Mouse (Mus musculus) CH12.LX (cell line): Measurements from ENCODE around the gene Ermp1. TPM values are rescaled to one million over a fixed set of nuclear protein-coding genes. Genes with fewer than 3 reads are reported as not detected.

Experiments
- DNase-seq: peaks from one replicate; pipeline ENCODE4 v3.0.0-alpha.2; 2013; ENCODE audit errors: extremely low read depth
- H3K27ac ChIP-seq: 2 replicates; pipeline ENCODE4 v1.5.1; 2012; ENCODE audit warnings: low read depth, mild to moderate bottlenecking, control low read depth, moderate library complexity; ENCODE audit not compliant: insufficient read depth
- H3K27me3 ChIP-seq: replicated peaks from 2 replicates; pipeline ENCODE3; 2012; ENCODE audit warnings: inconsistent platforms
- H3K36me3 ChIP-seq, 2 experiments: replicated peaks in 1 of 2; 2 replicates each; pipeline versions ENCODE3 to v1.6.1; 2012; ENCODE audit warnings: inconsistent platforms in 1 of 2, low read length in 1 of 2, mild to moderate bottlenecking in 1 of 2, mixed read lengths in 1 of 2, moderate library complexity in 1 of 2; ENCODE audit not compliant: control insufficient read depth in 1 of 2, insufficient read depth in 1 of 2
- H3K4me1 ChIP-seq, 2 experiments: 2 replicates each; pipeline ENCODE4 v1.6.1; 2012; ENCODE audit warnings: inconsistent platforms in 1 of 2, moderate library complexity in 1 of 2; ENCODE audit not compliant: insufficient read depth in 2 of 2, control insufficient read depth in 1 of 2
- H3K4me2 ChIP-seq: 2 replicates; pipeline ENCODE4 v1.6.1; 2012; ENCODE audit warnings: low read depth, mild to moderate bottlenecking, control low read depth; ENCODE audit not compliant: poor library complexity, insufficient read depth, severe bottlenecking
- H3K4me3 ChIP-seq, 3 experiments: fragments of 150-350 bp in 1 of 3; sonication (generic) in 1 of 3; replicated peaks in 1 of 3; 2 replicates each; pipeline versions ENCODE3 to v1.5.1; 2011 to 2012; ENCODE audit warnings: low read depth in 2 of 3, low read length in 2 of 3, mild to moderate bottlenecking in 2 of 3, moderate library complexity in 2 of 3, control low read depth in 1 of 3, improper control_type of control experiment in 1 of 3, inconsistent platforms in 1 of 3, mixed read lengths in 1 of 3; ENCODE audit not compliant: poor library complexity in 1 of 3
- H3K79me2 ChIP-seq: replicated peaks from 2 replicates; pipeline ENCODE4 v1.6.1; 2012; ENCODE audit warnings: mild to moderate bottlenecking, moderate library complexity; ENCODE audit not compliant: control insufficient read depth, poor library complexity, insufficient read depth, severe bottlenecking; ENCODE audit errors: extremely low read depth
- H3K9ac ChIP-seq: 2 replicates; pipeline ENCODE4 v1.6.1; 2012; ENCODE audit warnings: low read depth, mild to moderate bottlenecking, control low read depth, moderate library complexity; ENCODE audit not compliant: insufficient read depth
- H3K9me3 ChIP-seq: replicated peaks from 2 replicates; pipeline ENCODE3; 2012; ENCODE audit warnings: low read length, inconsistent platforms, mixed read lengths
- BHLHE40 ChIP-seq: IDR thresholded peaks from 2 replicates; pipeline ENCODE4 v1.6.1; 2011; ENCODE audit warnings: mild to moderate bottlenecking, low read depth, low read length, improper control_type of control experiment
- CHD1 ChIP-seq: IDR thresholded peaks from 2 replicates; pipeline ENCODE4 v1.6.1; 2012; ENCODE audit warnings: low read depth, low read length, improper control_type of control experiment, inconsistent platforms
- CHD2 ChIP-seq: IDR thresholded peaks from 2 replicates; pipeline ENCODE4 v1.6.1; 2011; ENCODE audit warnings: low read length, improper control_type of control experiment
- CTCF ChIP-seq, 2 experiments: IDR thresholded peaks in 1 of 2; conservative IDR thresholded peaks in 1 of 2; 2 replicates each; pipeline ENCODE4 v1.5.1; 2011 to 2012; ENCODE audit warnings: low read depth in 2 of 2, low read length in 2 of 2, improper control_type of control experiment in 1 of 2, inconsistent platforms in 1 of 2, mild to moderate bottlenecking in 1 of 2, moderate library complexity in 1 of 2
- E2F4 ChIP-seq: IDR thresholded peaks from 2 replicates; pipeline ENCODE4 v1.6.1; 2011; ENCODE audit warnings: low read depth, low read length, improper control_type of control experiment; ENCODE audit not compliant: insufficient replicate concordance
- EP300 ChIP-seq: IDR thresholded peaks from 2 replicates; pipeline ENCODE4 v1.6.1; 2011; ENCODE audit warnings: low read length, improper control_type of control experiment
- ETS1 ChIP-seq: conservative IDR thresholded peaks from 2 replicates; pipeline ENCODE4 v1.6.1; 2012; ENCODE audit warnings: low read depth, mild to moderate bottlenecking, inconsistent platforms, low read length, improper control_type of control experiment, moderate library complexity
- GABPA ChIP-seq: IDR thresholded peaks from 2 replicates; pipeline ENCODE4 v1.6.1; 2012; ENCODE audit warnings: low read depth, low read length, improper control_type of control experiment, inconsistent platforms; ENCODE audit not compliant: insufficient replicate concordance
- HCFC1 ChIP-seq: IDR thresholded peaks from 2 replicates; pipeline ENCODE4 v1.6.1; 2012; ENCODE audit warnings: low read depth, mild to moderate bottlenecking, inconsistent platforms, low read length, improper control_type of control experiment
- IRF4 ChIP-seq: IDR thresholded peaks from 2 replicates; pipeline ENCODE4 v1.6.1; 2014; ENCODE audit warnings: low read depth, mild to moderate bottlenecking, inconsistent platforms, low read length, improper control_type of control experiment
- JUN ChIP-seq: IDR thresholded peaks from 2 replicates; pipeline ENCODE4 v1.6.1; 2011; ENCODE audit warnings: low read depth, mild to moderate bottlenecking, low read length, improper control_type of control experiment, moderate library complexity; ENCODE audit not compliant: insufficient read depth
- JUND ChIP-seq: conservative IDR thresholded peaks from 2 replicates; pipeline ENCODE4 v1.6.1; 2011; ENCODE audit warnings: low read depth, low read length, improper control_type of control experiment
- KAT2A ChIP-seq: IDR thresholded peaks from 2 replicates; pipeline ENCODE4 v1.6.1; 2012; ENCODE audit warnings: low read length, improper control_type of control experiment, inconsistent platforms; ENCODE audit not compliant: insufficient replicate concordance
- MAFK ChIP-seq: IDR thresholded peaks from 2 replicates; pipeline ENCODE4 v1.6.1; 2011; ENCODE audit warnings: low read length, improper control_type of control experiment; ENCODE audit not compliant: insufficient replicate concordance
- MAX ChIP-seq: IDR thresholded peaks from 2 replicates; pipeline ENCODE4 v1.6.1; 2011; ENCODE audit warnings: low read length, improper control_type of control experiment
- MAZ ChIP-seq: IDR thresholded peaks from 2 replicates; pipeline ENCODE4 v1.6.1; 2012; ENCODE audit warnings: low read depth, mild to moderate bottlenecking, inconsistent platforms, low read length, improper control_type of control experiment, moderate library complexity
- MEF2A ChIP-seq: IDR thresholded peaks from 2 replicates; pipeline ENCODE4 v1.6.1; 2014; ENCODE audit warnings: low read depth, mild to moderate bottlenecking, inconsistent platforms, low read length, improper control_type of control experiment, borderline replicate concordance
- MXI1 ChIP-seq: IDR thresholded peaks from 2 replicates; pipeline ENCODE4 v1.6.1; 2011; ENCODE audit warnings: mild to moderate bottlenecking, low read depth, low read length, improper control_type of control experiment
- MYC ChIP-seq: IDR thresholded peaks from 2 replicates; pipeline ENCODE4 v1.6.1; 2011; ENCODE audit warnings: low read depth, mild to moderate bottlenecking, improper control_type of control experiment, low read length
- NRF1 ChIP-seq: IDR thresholded peaks from 2 replicates; pipeline ENCODE4 v1.6.1; 2014; ENCODE audit warnings: low read depth, mild to moderate bottlenecking, inconsistent platforms, low read length, improper control_type of control experiment, moderate library complexity
- PAX5 ChIP-seq: IDR thresholded peaks from 2 replicates; pipeline ENCODE4 v1.6.1; 2012; ENCODE audit warnings: low read length, inconsistent platforms, mixed read lengths
- POLR2A ChIP-seq: IDR thresholded peaks from 2 replicates; pipeline ENCODE4 v1.6.1; 2011; ENCODE audit warnings: low read depth, mild to moderate bottlenecking, improper control_type of control experiment, low read length
- POLR2AphosphoS2 ChIP-seq: IDR thresholded peaks from 2 replicates; pipeline ENCODE4 v1.6.1; 2011; ENCODE audit warnings: low read depth, low read length, improper control_type of control experiment
- RCOR1 ChIP-seq: conservative IDR thresholded peaks from 2 replicates; pipeline ENCODE4 v1.6.1; 2012; ENCODE audit warnings: low read depth, mild to moderate bottlenecking, inconsistent platforms, low read length, improper control_type of control experiment
- TBP ChIP-seq: conservative IDR thresholded peaks from 2 replicates; pipeline ENCODE4 v1.6.1; 2011; ENCODE audit warnings: low read depth, low read length, improper control_type of control experiment
- UBTF ChIP-seq: IDR thresholded peaks from 2 replicates; pipeline ENCODE4 v1.6.1; 2012; ENCODE audit warnings: low read depth, mild to moderate bottlenecking, inconsistent platforms, low read length, improper control_type of control experiment, moderate library complexity
- USF1 ChIP-seq: IDR thresholded peaks from 2 replicates; pipeline ENCODE4 v1.6.1; 2014; ENCODE audit warnings: low read depth, mild to moderate bottlenecking, inconsistent platforms, low read length, improper control_type of control experiment
- ZKSCAN1 ChIP-seq: IDR thresholded peaks from 2 replicates; pipeline ENCODE4 v1.6.1; 2012; ENCODE audit warnings: low read depth, inconsistent platforms, low read length, improper control_type of control experiment, borderline replicate concordance
- ZNF384 ChIP-seq: IDR thresholded peaks from 2 replicates; pipeline ENCODE4 v1.6.1; 2012; ENCODE audit warnings: low read depth, low read length, improper control_type of control experiment, inconsistent platforms
- dilution Hi-C: fragments of 300-500 bp; cut with MboI; formaldehyde crosslinking; loops from 2 replicates; pipeline ENCODE4 v1.14.3; 2020; ENCODE audit warnings: low sequenced_read_pairs; ENCODE audit not compliant: extremely low pct_unique_long_range_greater_than_20kb, extremely low pct_ligation_motif_present
- in situ Hi-C: fragments of 300-500 bp; cut with MboI; formaldehyde crosslinking; loops from 3 replicates; pipeline ENCODE4 v1.14.3; 2019; ENCODE audit warnings: low sequenced_read_pairs, low pct_ligation_motif_present, low pct_unique_long_range_greater_than_20kb, mixed read lengths
- polyA plus RNA-seq: library from polyadenylated mRNA; unstranded; fragments of >175 nt; gene quantifications from 2 replicates; pipeline ENCODE4 v1.2.1, GENCODE M21; 2012; ENCODE audit warnings: low read depth; ENCODE audit not compliant: insufficient read length
- total RNA-seq, 2 experiments: library from RNA; depleted of rRNA; stranded (reverse); fragments of 300-350 nt in 1 of 2; fragments of >200 nt in 1 of 2; gene quantifications; 2 replicates each; pipeline ENCODE4 v1.2.3; 2012 to 2014

Ermp1 gene
- total and polyA plus RNA-seq, 3 experiments = 22.7 to 32.9 (median 27.6) TPM

- H3K4me2 ChIP-seq = no peak overlapping the region
- no peak overlapping the region for H3K4me3 ChIP-seq
- no peaks in the 10 kb centered on the region for H3K36me3 ChIP-seq
- in situ Hi-C loops = no loop called here
- H3K9ac ChIP-seq = no peak overlapping the region
- no peaks in the 10 kb centered on the region for H3K27me3 ChIP-seq
- H3K4me1 ChIP-seq = no peaks in the 10 kb centered on the region
- DNase-seq = no peak
- H3K27ac ChIP-seq = no peak overlapping the region
- no peaks in the 10 kb centered on the region for H3K9me3 ChIP-seq
- no peak for TF ChIP-seq MAFK
- TF ChIP-seq UBTF = no peak
- no peak for TF ChIP-seq JUN
- H3K79me2 ChIP-seq = no peaks in the 10 kb centered on the region
- dilution Hi-C loops = no loop called here
These were observed 10.6 kb upstream of the Ermp1 start for GRCm38 (mm10) chr19:29658836-29659235.

- dilution Hi-C loops = no loop called here
- Histone ChIP-seq H3K27me3 (no peaks in the 10 kb centered on the region), H3K9me3 (no peaks in the 10 kb centered on the region)
These were observed 9.3 kb upstream of the Ermp1 start for GRCm38 (mm10) chr19:29657558-29657957.

GRCm38 (mm10) chr19:29657033-29657432, 8.8 kb upstream of the Ermp1 start:
- no peaks in the 10 kb centered on the region for H3K79me2 ChIP-seq
- H3K4me2 ChIP-seq = no peak overlapping the region
- dilution Hi-C loops (no loop called here), in situ Hi-C loops (no loop called here)
- TF ChIP-seq USF1 = no peak
- no peak for TF ChIP-seq MYC
- TF ChIP-seq MXI1 = no peak
- no peak for TF ChIP-seq GABPA
- no peak for TF ChIP-seq CTCF (conservative IDR thresholded peaks at IDR 0.05 in 1 of 2, IDR thresholded peaks at IDR 0.05 in 1 of 2; ENCODE audit: low read depth in 2 of 2, low read length in 2 of 2)
- no peak for TF ChIP-seq POLR2A
- no peak for TF ChIP-seq PAX5
- no peak for TF ChIP-seq MAFK
- TF ChIP-seq MAX = no peak
- no peak for TF ChIP-seq MEF2A
- no peak for TF ChIP-seq KAT2A
- TF ChIP-seq CHD2 = no peak
- TF ChIP-seq ZNF384 = no peak
- TF ChIP-seq E2F4 = no peak
- TF ChIP-seq JUND = no peak
- no peak for TF ChIP-seq IRF4
- TF ChIP-seq EP300 = no peak
- no peaks in the 10 kb centered on the region for H3K36me3 ChIP-seq
- H3K27me3 ChIP-seq = no peaks in the 10 kb centered on the region
- H3K27ac ChIP-seq = no peak overlapping the region
- no peak overlapping the region for H3K4me3 ChIP-seq
- no peak overlapping the region for H3K9ac ChIP-seq
- DNase-seq = no peak
- H3K4me1 ChIP-seq = peaks cover 0 to 2% of the 10 kb centered on the region in 2 experiments; a peak in 1 of 4 replicates
- no peaks in the 10 kb centered on the region for H3K9me3 ChIP-seq

More at GRCm38 (mm10) chr19:29657558-29657957, 9.3 kb upstream of the Ermp1 start:
- in situ Hi-C loops = no loop called here
- TF ChIP-seq NRF1 (no peak), BHLHE40 (no peak), HCFC1 (no peak), UBTF (no peak), EP300 (no peak), MAZ (no peak), ETS1 (no peak), RCOR1 (no peak), IRF4 (no peak), POLR2AphosphoS2 (no peak), POLR2A (no peak), JUND (no peak), MAX (no peak), TBP (no peak), E2F4 (no peak), CHD1 (no peak), MXI1 (no peak), USF1 (no peak), ZKSCAN1 (no peak)
- H3K79me2 ChIP-seq = no peaks in the 10 kb centered on the region
- H3K9ac ChIP-seq = no peak overlapping the region
- no peak overlapping the region for H3K4me2 ChIP-seq
- H3K4me3 ChIP-seq = no peak overlapping the region
- peaks cover 0 to 2% of the 10 kb centered on the region in 2 experiments; a peak in 1 of 4 replicates for H3K4me1 ChIP-seq
- no peaks in the 10 kb centered on the region for H3K36me3 ChIP-seq
- DNase-seq = no peak
- H3K27ac ChIP-seq = no peak overlapping the region
